Mouse (Mus musculus): ENCODE measurements around the gene 4930453N24Rik. TPM values are rescaled to one million over a fixed set of nuclear protein-coding genes. Genes with fewer than 3 reads are reported as not detected.

4930453N24Rik gene
- polyA plus RNA-seq, 1 experiment from 2014 or later: 27.0 TPM

Other genes starting within 250 kb of the 4930453N24Rik start
- not detected in 2 replicates for gene Csnka2ip, start 168.8 kb downstream of the 4930453N24Rik start, polyA plus RNA-seq (2016; fragmentation: Nextera tagmentation; extraction: Ambion mirVana)
- gene Zfp654, start 80.5 kb upstream of the 4930453N24Rik start, polyA plus RNA-seq (2016; fragmentation: Nextera tagmentation; extraction: Ambion mirVana): 4.9 and 5.7 TPM in 2 replicates
- 72.7 and 84.7 TPM in 2 replicates for gene Cggbp1, start 80.8 kb upstream of the 4930453N24Rik start, polyA plus RNA-seq (2016; fragmentation: Nextera tagmentation; extraction: Ambion mirVana)

All from hindbrain, embryonic 10.5 days (tissue).